Mouse (Mus musculus) CD4-positive helper T cell, adult 2 months (primary cell): ENCODE data around the gene Brd2.

Experiments used
- DNase-seq: peaks from one replicate; pipeline ENCODE4 v3.0.0-alpha.2; 2012; ENCODE audit warnings: low read depth, missing footprints, low spot score

Gene Brd2

GRCm38 (mm10) chr17:34133289-34133688, 10.9 kb upstream of the Brd2 start:
- DNase-seq, result peak; percentile 13

GRCm38 (mm10) chr17:34131911-34132310, 9.5 kb upstream of the Brd2 start:
- DNase-seq, result no peak

GRCm38 (mm10) chr17:34130073-34130947, 7.9 kb upstream of the Brd2 start:
- no peak for DNase-seq

- peak; percentile 70 for DNase-seq
Observed at GRCm38 (mm10) chr17:34128944-34129791, 6.7 kb upstream of the Brd2 start.

- DNase-seq, result peak; percentile 73
Observed at GRCm38 (mm10) chr17:34128264-34128937, 6.0 kb upstream of the Brd2 start.

- peak; percentile 84 for DNase-seq
Observed at GRCm38 (mm10) chr17:34127475-34127874, 5.0 kb upstream of the Brd2 start.

- peak; percentile 12 for DNase-seq
Observed at GRCm38 (mm10) chr17:34126826-34127420, 4.5 kb upstream of the Brd2 start.

- peak; percentile 14 for DNase-seq
Observed at GRCm38 (mm10) chr17:34124649-34125048, 2.2 kb upstream of the Brd2 start.

GRCm38 (mm10) chr17:34123518-34123917, 1.1 kb upstream of the Brd2 start:
- no peak for DNase-seq

GRCm38 (mm10) chr17:34123111-34123510, 677 bp upstream of the Brd2 start:
- no peak for DNase-seq

GRCm38 (mm10) chr17:34121879-34122187, 601 bp downstream of the Brd2 start:
- DNase-seq, result no peak

GRCm38 (mm10) chr17:34121172-34121878, 1.1 kb downstream of the Brd2 start:
- DNase-seq, result peak; percentile 79

GRCm38 (mm10) chr17:34120814-34121171, 1.6 kb downstream of the Brd2 start:
- DNase-seq, result peak; percentile 87

GRCm38 (mm10) chr17:34120180-34120723, 2.2 kb downstream of the Brd2 start:
- DNase-seq, result peak; percentile 88

GRCm38 (mm10) chr17:34119249-34120179, 2.9 kb downstream of the Brd2 start, which contains the start of gene H2-DMa:
H2-DMa (plus strand) TSS chr17:34119541.
- no peak for DNase-seq

- no peak for DNase-seq
Observed at GRCm38 (mm10) chr17:34118873-34119248, 3.6 kb downstream of the Brd2 start.

GRCm38 (mm10) chr17:34118113-34118872, 4.1 kb downstream of the Brd2 start:
- DNase-seq, result peak; percentile 69

GRCm38 (mm10) chr17:34117421-34118112, 4.9 kb downstream of the Brd2 start:
- DNase-seq, result peak; percentile 69
